Comparison of ENCODE assay signal across 27 mouse cellular contexts in the genomic region with DNA sequence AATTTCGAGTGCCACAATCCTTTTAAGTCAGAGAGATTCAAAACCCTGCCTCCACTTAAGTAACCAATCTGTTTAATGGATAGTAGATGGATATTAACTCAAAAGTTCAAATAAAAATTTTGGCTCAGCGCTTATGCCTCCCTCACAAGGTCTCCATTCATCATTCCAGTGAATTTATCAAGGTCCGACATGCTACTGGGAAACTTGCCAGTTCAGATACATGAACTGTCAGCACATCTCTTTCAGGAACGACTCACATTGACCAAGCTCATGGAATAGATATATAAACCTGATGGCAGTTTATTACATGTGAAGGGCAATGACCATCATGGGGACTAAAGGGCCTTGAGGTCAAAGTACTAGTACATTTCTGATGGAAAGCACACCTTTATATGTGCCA.
DNase-seq lines count a peak whose midpoint lies in the region; ATAC-seq and TF ChIP-seq lines count a peak whose summit lies in the region.
"Had no signal": no experiment of that assay in that cellular context is flagged by ENCODE, and none has a peak within 500 bp of the region (broad histone marks: within the 10 kb centered on the region; RNA-seq: fewer than 3 reads in every experiment).

No protein-coding gene starts in this region.

- H3K4me2 ChIP-seq in intestine, embryonic 14.5 days (ENCODE audit: low read length) = no peak overlapping the region
- H3K4me2 ChIP-seq in intestine, postnatal 0 days (replicated peaks; ENCODE audit: low read depth) = no peak overlapping the region
- H3K4me2 ChIP-seq: embryonic facial prominence, embryonic 13.5 days; forebrain, embryonic 12.5 days; forebrain, embryonic 15.5 days; heart, embryonic 13.5 days; hindbrain, embryonic 13.5 days had no signal

- no peak for ATAC-seq in intestine, embryonic 14.5 days (replicated peaks; ENCODE audit: low FRiP score, low TSS enrichment, low read depth)
- ATAC-seq in intestine, postnatal 0 days = no peak
- ATAC-seq: forebrain, embryonic 15.5 days; hindbrain, embryonic 16.5 days; intestine, embryonic 16.5 days; Patski had no signal

- TF ChIP-seq CTCF in intestine, postnatal 0 days (IDR thresholded peaks at IDR 0.05; ENCODE audit: low read depth) = no peak
- no peak for TF ChIP-seq CTCF in MEL (IDR thresholded peaks at IDR 0.05 in 2 of 3, conservative IDR thresholded peaks at IDR 0.05 in 1 of 3; ENCODE audit: control insufficient read depth in 1 of 3, insufficient read depth in 1 of 3, low read depth in 2 of 3, low read length in 3 of 3, poor library complexity in 1 of 3, severe bottlenecking in 1 of 3)

- H3K27me3 ChIP-seq in intestine, embryonic 14.5 days (replicated peaks; ENCODE audit: control insufficient read depth, insufficient read depth, low read length) = no peaks in the 10 kb centered on the region
- H3K27me3 ChIP-seq in intestine, postnatal 0 days (replicated peaks; ENCODE audit: control insufficient read depth, insufficient read depth, low read length) = no peaks in the 10 kb centered on the region
- H3K27me3 ChIP-seq in MEL (ENCODE audit: control insufficient read depth in 1 of 2, insufficient read depth in 2 of 2, low read length in 2 of 2) = no peaks in the 10 kb centered on the region
- no peaks in the 10 kb centered on the region for H3K27me3 ChIP-seq in heart, embryonic 10.5 days (ENCODE audit: insufficient read depth, poor library complexity, severe bottlenecking)
- H3K27me3 ChIP-seq: embryonic facial prominence, embryonic 13.5 days; forebrain, embryonic 12.5 days; forebrain, embryonic 15.5 days; heart, embryonic 13.5 days; hindbrain, embryonic 13.5 days; Patski had no signal

- TF ChIP-seq POLR2A in MEL (IDR thresholded peaks at IDR 0.05; ENCODE audit: control insufficient read depth in 1 of 2, insufficient read depth in 1 of 2, low read depth in 1 of 2, low read length in 2 of 2, poor library complexity in 1 of 2) = no peak

- DNase-seq in intestine, embryonic 14.5 days (ENCODE audit: low spot score) = peak; percentile 43
- DNase-seq in MEL (ENCODE audit: low read depth, low spot score) = peak; percentile 17
- DNase-seq in adrenal gland, adult 8-10 months = peak; percentile 65
- peak; percentile 41 to 56 for DNase-seq in adrenal gland, postnatal 36 days
- no peak for DNase-seq in heart, embryonic 10.5 days (ENCODE audit: low spot score)
- no peak for DNase-seq in layer of hippocampus, adult 18-20 months (ENCODE audit: low spot score in 2 of 2)
- DNase-seq: cerebellum, adult 11-12 months; cerebellum, adult 8-10 months; cerebellum, postnatal 10 days; cerebellum, postnatal 36 days; embryo, embryonic 11 days; gastrocnemius, postnatal 25 days; heart, adult 18-20 months; heart, postnatal 14 days; kidney, adult 2 months had no signal

- TF ChIP-seq RAD21 in MEL (IDR thresholded peaks at IDR 0.05; ENCODE audit: low read depth, low read length) = no peak

- peak in 1 of 2 experiments; percentile 22; a peak in 1 of 4 replicates for TF ChIP-seq EP300 in MEL (IDR thresholded peaks at IDR 0.05; ENCODE audit: low read depth in 1 of 2, low read length in 2 of 2)

- whole genome bisulfite sequencing in intestine, embryonic 14.5 days = 65% methylated on average over 4 of the region's 4 CpGs
- WGBS in intestine, postnatal 0 days = 57% methylated on average over 4 of the region's 4 CpGs
- 71% methylated on average over 4 of the region's 4 CpGs for WGBS in heart, embryonic 10.5 days

- no peak overlapping the region for H3K4me3 ChIP-seq in intestine, embryonic 14.5 days (ENCODE audit: low read depth, low read length)
- H3K4me3 ChIP-seq in intestine, postnatal 0 days (ENCODE audit: low read depth, low read length) = no peak overlapping the region
- no peak overlapping the region for H3K4me3 ChIP-seq in MEL (ENCODE audit: control insufficient read depth in 1 of 2, insufficient read depth in 1 of 2, low read depth in 2 of 2, low read length in 2 of 2)
- no peak overlapping the region for H3K4me3 ChIP-seq in heart, embryonic 10.5 days
- H3K4me3 ChIP-seq: embryonic facial prominence, embryonic 10.5 days; embryonic facial prominence, embryonic 13.5 days; erythroblast, embryonic 14.5 days; forebrain, embryonic 12.5 days; forebrain, embryonic 15.5 days; heart, embryonic 13.5 days; hindbrain, embryonic 10.5 days; hindbrain, embryonic 13.5 days had no signal

- H3K79me2 ChIP-seq in MEL (ENCODE audit: control insufficient read depth, insufficient read depth, low read length, poor library complexity) = no peaks in the 10 kb centered on the region

- no peaks in the 10 kb centered on the region for H3K36me3 ChIP-seq in intestine, embryonic 14.5 days (ENCODE audit: control insufficient read depth, insufficient read depth, low read length)
- no peaks in the 10 kb centered on the region for H3K36me3 ChIP-seq in intestine, postnatal 0 days (ENCODE audit: control insufficient read depth, insufficient read depth)
- peaks cover 0 to 25% of the 10 kb centered on the region in 2 experiments; a peak in 2 of 4 replicates for H3K36me3 ChIP-seq in MEL (ENCODE audit: control insufficient read depth in 1 of 2, insufficient read depth in 2 of 2, low read length in 2 of 2)
- H3K36me3 ChIP-seq in heart, embryonic 10.5 days = no peaks in the 10 kb centered on the region
- H3K36me3 ChIP-seq: embryonic facial prominence, embryonic 10.5 days; embryonic facial prominence, embryonic 13.5 days; forebrain, embryonic 12.5 days; forebrain, embryonic 15.5 days; heart, embryonic 13.5 days; hindbrain, embryonic 10.5 days; hindbrain, embryonic 13.5 days had no signal

- H3K4me1 ChIP-seq in intestine, embryonic 14.5 days (replicated peaks; ENCODE audit: control insufficient read depth, insufficient read depth, low read length) = no peaks in the 10 kb centered on the region
- H3K4me1 ChIP-seq in intestine, postnatal 0 days (replicated peaks; ENCODE audit: control insufficient read depth, insufficient read depth, low read length) = no peaks in the 10 kb centered on the region
- H3K4me1 ChIP-seq in MEL (ENCODE audit: control insufficient read depth in 1 of 2, insufficient read depth in 2 of 2, low read length in 2 of 2) = peaks cover 15 to 16% of the 10 kb centered on the region in 2 experiments
- H3K4me1 ChIP-seq in heart, embryonic 10.5 days = peaks cover 12% of the 10 kb centered on the region

- no peaks in the 10 kb centered on the region for H3K9me3 ChIP-seq in intestine, embryonic 14.5 days (ENCODE audit: control insufficient read depth, low read length)
- H3K9me3 ChIP-seq in intestine, postnatal 0 days (ENCODE audit: control insufficient read depth) = no peaks in the 10 kb centered on the region
- no peaks in the 10 kb centered on the region for H3K9me3 ChIP-seq in MEL (replicated peaks; ENCODE audit: insufficient read depth, low read length)
- no peaks in the 10 kb centered on the region for H3K9me3 ChIP-seq in heart, embryonic 10.5 days
- H3K9me3 ChIP-seq: embryonic facial prominence, embryonic 10.5 days; embryonic facial prominence, embryonic 13.5 days; forebrain, embryonic 12.5 days; forebrain, embryonic 15.5 days; heart, embryonic 13.5 days; hindbrain, embryonic 10.5 days; hindbrain, embryonic 13.5 days had no signal

- H3K27ac ChIP-seq in intestine, embryonic 14.5 days (ENCODE audit: low read depth) = no peak overlapping the region
- H3K27ac ChIP-seq in intestine, postnatal 0 days (ENCODE audit: low read depth, low read length) = no peak overlapping the region
- H3K27ac ChIP-seq in MEL (ENCODE audit: control insufficient read depth, low read depth, low read length) = no peak overlapping the region
- no peak overlapping the region for H3K27ac ChIP-seq in heart, embryonic 10.5 days
- H3K27ac ChIP-seq: embryonic facial prominence, embryonic 10.5 days; embryonic facial prominence, embryonic 13.5 days; forebrain, embryonic 12.5 days; forebrain, embryonic 15.5 days; heart, embryonic 13.5 days; hindbrain, embryonic 10.5 days; hindbrain, embryonic 13.5 days had no signal

- H3K9ac ChIP-seq in intestine, embryonic 14.5 days (ENCODE audit: low read length) = no peak overlapping the region
- no peak overlapping the region for H3K9ac ChIP-seq in intestine, postnatal 0 days (ENCODE audit: low read depth, low read length)
- no peak overlapping the region for H3K9ac ChIP-seq in MEL (ENCODE audit: control insufficient read depth, low read depth, low read length, poor library complexity, severe bottlenecking)
- H3K9ac ChIP-seq: embryonic facial prominence, embryonic 13.5 days; forebrain, embryonic 12.5 days; forebrain, embryonic 15.5 days; heart, embryonic 13.5 days; hindbrain, embryonic 13.5 days had no signal

TF ChIP-seq in MEL, 35 proteins besides CTCF, POLR2A, EP300 and RAD21:
- no peak for TF ChIP-seq MEF2A (IDR thresholded peaks at IDR 0.05; ENCODE audit: extremely low read depth, insufficient replicate concordance, low read depth, low read length, poor library complexity, severe bottlenecking)
- TF ChIP-seq USF2 (IDR thresholded peaks at IDR 0.05; ENCODE audit: borderline replicate concordance in 1 of 2, insufficient read depth in 1 of 2, low read depth in 1 of 2, low read length in 2 of 2) = no peak
- TF ChIP-seq SIN3A (IDR thresholded peaks at IDR 0.05; ENCODE audit: low read length) = no peak
- TF ChIP-seq GATA1 (IDR thresholded peaks at IDR 0.05; ENCODE audit: low read depth, low read length) = no peak
- no peak for TF ChIP-seq CHD1 (IDR thresholded peaks at IDR 0.05; ENCODE audit: low read depth, low read length)
- no peak for TF ChIP-seq BHLHE40 (IDR thresholded peaks at IDR 0.05; ENCODE audit: borderline replicate concordance, low read depth, low read length)
- no peak for TF ChIP-seq ZMIZ1 (IDR thresholded peaks at IDR 0.05; ENCODE audit: low read depth, low read length)
- TF ChIP-seq GABPA (IDR thresholded peaks at IDR 0.05; ENCODE audit: low read depth, low read length) = no peak
- TF ChIP-seq UBTF (IDR thresholded peaks at IDR 0.05; ENCODE audit: borderline replicate concordance, insufficient read depth, low read depth, low read length) = no peak
- no peak for TF ChIP-seq NELFE (IDR thresholded peaks at IDR 0.05; ENCODE audit: low read depth, low read length)
- TF ChIP-seq RCOR1 (IDR thresholded peaks at IDR 0.05; ENCODE audit: low read depth, low read length) = no peak
- TF ChIP-seq TCF12 (IDR thresholded peaks at IDR 0.05; ENCODE audit: low read depth, low read length) = no peak; the same call in 1 of the 2 replicates
- TF ChIP-seq TAL1 (IDR thresholded peaks at IDR 0.05; ENCODE audit: low read length) = no peak

Comparison
In these comparisons a context has a peak if more than half of its experiments do, and no peak if none do; other contexts are left out.
1. DNase-seq: peak in intestine, embryonic 14.5 days (single experiment), MEL (single experiment), adrenal gland, adult 8-10 months (single experiment) and adrenal gland, postnatal 36 days (2 of 2); none in heart, embryonic 10.5 days (single experiment) and layer of hippocampus, adult 18-20 months (0 of 2).